Mouse (Mus musculus) lung, adult 10 weeks (tissue): ENCODE measurements around the gene Pdia2. TPM values are rescaled to one million over a fixed set of nuclear protein-coding genes. Genes with fewer than 3 reads are reported as not detected.

Source experiments
- polyA plus RNA-seq: library from polyadenylated mRNA; stranded (reverse); fragments of 350-450 nt; fragmentation: Illumina TruSeq; extraction: RNeasy Lipid Tissue Mini Kit (QIAGEN cat#74804); gene quantifications from one replicate; pipeline ENCODE4 v1.2.3, GENCODE M21; 2014; ENCODE audit warnings: low read depth, low replicate concordance; ENCODE audit not compliant: insufficient read depth

The Pdia2 gene
- 0.95 TPM for polyA plus RNA-seq

DNA sequence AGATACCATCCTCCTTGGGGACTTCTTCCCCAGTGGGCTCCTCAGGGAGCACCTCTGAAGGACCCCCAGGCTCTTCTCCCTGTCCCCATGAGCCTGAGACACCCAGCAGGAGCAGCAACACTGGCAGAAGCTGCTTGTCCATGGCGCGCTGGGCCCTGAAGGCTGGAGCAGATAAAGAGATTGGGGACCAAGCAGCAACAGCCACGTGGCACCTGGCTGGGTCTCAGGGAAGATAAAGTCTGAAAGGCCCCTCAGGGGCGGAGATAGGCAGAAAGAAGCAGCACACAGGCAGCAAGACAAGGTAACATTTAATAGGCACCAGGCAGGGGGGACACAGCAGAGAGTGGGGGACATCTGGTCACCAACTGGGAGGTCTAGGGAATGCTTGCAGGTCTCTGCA lies at the start of gene Pdia2:
TSS of gene Pdia2 (minus strand) at position 196 of the 400 bp plus-strand sequence.

DNA sequence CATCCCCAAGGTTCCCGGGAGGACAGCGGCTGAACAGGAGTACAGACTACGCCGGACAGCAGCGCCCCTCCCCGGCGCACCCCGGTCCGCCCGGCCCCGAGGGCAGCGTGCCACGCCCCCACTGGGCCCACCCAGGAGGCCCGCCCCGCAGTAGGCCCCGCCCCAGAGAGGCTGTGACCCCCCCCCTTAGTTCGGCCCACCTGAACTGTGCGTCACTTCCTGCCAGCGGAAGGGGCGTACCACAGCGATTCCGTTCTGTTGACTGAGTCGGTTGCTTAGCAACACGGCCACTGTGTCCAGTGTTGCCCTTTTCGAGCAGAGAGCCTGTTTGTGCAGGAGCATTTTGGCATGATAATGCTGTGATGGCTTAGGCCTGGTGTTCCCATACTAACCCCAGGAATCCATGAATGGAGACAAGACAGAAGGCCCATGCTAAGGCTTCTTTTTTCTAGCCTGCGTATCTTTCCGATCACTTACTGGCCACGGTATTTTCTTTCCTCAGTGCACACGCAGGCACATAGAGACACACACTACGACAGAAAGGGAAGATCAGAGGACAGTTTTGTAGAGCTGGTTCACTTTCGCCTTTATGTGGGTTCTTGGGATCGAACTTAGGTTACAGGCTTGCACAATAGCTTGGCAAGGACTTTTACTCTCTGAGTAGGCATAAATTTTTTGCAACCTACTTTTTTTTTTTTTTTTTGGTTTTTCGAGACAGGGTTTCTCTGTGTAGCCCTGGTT lies 45.4 kb upstream of the Pdia2 start, which contains the start of gene Fam234a:
TSS of gene Fam234a (minus strand) at position 142 of the 741 bp plus-strand sequence.

DNA sequence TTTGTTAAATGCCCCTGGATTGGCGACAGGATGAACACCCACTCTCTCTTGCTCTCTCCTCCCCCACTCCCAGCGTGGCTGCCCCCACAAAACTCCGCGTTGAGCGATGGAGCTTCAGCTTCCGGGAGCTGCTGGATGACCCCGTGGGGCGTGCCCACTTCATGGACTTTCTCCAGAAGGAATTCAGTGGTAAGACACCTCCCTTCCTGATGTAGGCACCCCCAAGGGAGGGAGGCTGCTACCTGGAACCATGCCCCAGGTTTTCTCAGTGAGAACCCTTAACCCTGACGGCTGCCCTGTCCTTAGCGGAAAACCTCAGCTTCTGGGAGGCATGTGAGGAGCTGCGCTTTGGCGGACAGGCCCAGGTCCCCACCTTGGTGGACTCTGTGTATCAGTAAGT lies 8.8 kb upstream of the Pdia2 start, which contains the start of gene Arhgdig:
TSS of gene Arhgdig (minus strand) at position 101 of the 400 bp plus-strand sequence.

GRCm38 (mm10) chr17:26202737-26203136 lies 3.9 kb upstream of the Pdia2 start, which contains the start of gene Rgs11:
Gene Rgs11 (plus strand): TSS chr17:26202951.

Other genes with a start within 250 kb of the Pdia2 start
- gene A930017K11Rik, start 246.5 kb downstream of the Pdia2 start, polyA plus RNA-seq = not detected
- gene Capn15, start 213.3 kb downstream of the Pdia2 start, polyA plus RNA-seq = 6.4 TPM
- 10.4 TPM for gene Rab11fip3, start 129.5 kb downstream of the Pdia2 start, polyA plus RNA-seq
- 9.6 TPM for gene Decr2, start 108.8 kb downstream of the Pdia2 start, polyA plus RNA-seq
- 3.2 TPM for gene Nme4, start 103.5 kb downstream of the Pdia2 start, polyA plus RNA-seq
- 10.8 TPM for gene Tmem8, start 85.8 kb downstream of the Pdia2 start, polyA plus RNA-seq
- 76.8 TPM for gene Mrpl28, start 75.6 kb downstream of the Pdia2 start, polyA plus RNA-seq
- 18.3 TPM for gene Axin1, start 60.4 kb downstream of the Pdia2 start, polyA plus RNA-seq
- 12.0 TPM for gene Rgs11, start 3.9 kb upstream of the Pdia2 start, polyA plus RNA-seq
- 39.2 TPM for gene Arhgdig, start 8.7 kb upstream of the Pdia2 start, polyA plus RNA-seq
- 29.0 TPM for gene Fam234a, start 45.2 kb upstream of the Pdia2 start, polyA plus RNA-seq
- gene Luc7l, start 53.8 kb upstream of the Pdia2 start, polyA plus RNA-seq = 22.6 TPM
- gene Neurl1b, start 215.7 kb upstream of the Pdia2 start, polyA plus RNA-seq = 2.3 TPM